Mouse (Mus musculus) cerebellum, postnatal 10 days (tissue): ENCODE results near the gene Sh3glb1.
"Not testable (repeated sequence)": the region's sequence is repeated elsewhere in the genome, so short reads cannot be mapped to it uniquely, and the experiment has no call there.

Experiments used
- DNase-seq, 2 experiments: peaks; one replicate each; pipeline ENCODE4 v3.0.0; 2021; ENCODE audit warnings: mixed read lengths in 2 of 2

The Sh3glb1 gene

GRCm38 (mm10) chr3:144719901-144720747 is at the start of gene Sh3glb1:
TSS of gene Sh3glb1 (minus strand) at chr3:144720335.
- DNase-seq = peak; percentile 99 to 100

DNA sequence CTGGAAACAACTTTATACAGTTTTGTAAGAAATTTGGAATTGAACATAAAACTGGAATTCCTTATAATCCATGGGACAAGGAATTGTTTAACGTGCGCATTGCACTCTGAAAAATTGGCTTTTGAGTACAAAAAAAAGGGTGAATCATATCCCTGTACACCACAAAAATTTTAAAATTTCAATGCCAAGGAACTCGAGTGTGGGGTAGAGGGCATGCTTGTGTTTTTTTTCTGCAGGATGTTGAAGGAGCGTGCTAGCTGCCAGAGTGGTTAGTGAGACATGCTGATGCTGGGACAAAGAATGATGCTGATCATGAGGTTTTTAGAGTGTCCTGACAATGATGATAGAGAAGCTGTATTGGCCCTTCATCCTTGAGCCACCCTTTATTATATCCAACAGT is 45.0 kb upstream of the Sh3glb1 start:
- DNase-seq = no peak

DNA sequence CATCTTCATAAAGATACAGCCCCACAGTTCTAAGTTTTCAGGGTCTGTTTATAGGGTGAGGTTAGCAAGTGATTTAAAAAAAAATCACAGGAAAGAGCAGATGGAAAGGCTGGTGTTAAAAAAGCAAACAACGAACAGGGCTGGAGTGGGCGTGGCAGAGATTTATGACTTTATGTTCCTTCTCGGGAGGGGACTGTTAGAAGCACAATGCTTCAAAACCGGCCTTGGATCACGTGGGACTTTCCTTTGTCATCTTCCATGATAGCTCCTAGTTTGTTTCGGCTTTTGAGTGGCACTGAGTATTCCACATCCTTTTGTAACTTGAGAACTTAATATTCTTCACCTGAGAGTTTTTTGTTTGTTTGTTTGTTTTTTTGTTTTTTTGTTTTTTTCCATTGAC is 41.3 kb upstream of the Sh3glb1 start:
- no peak for DNase-seq

DNA sequence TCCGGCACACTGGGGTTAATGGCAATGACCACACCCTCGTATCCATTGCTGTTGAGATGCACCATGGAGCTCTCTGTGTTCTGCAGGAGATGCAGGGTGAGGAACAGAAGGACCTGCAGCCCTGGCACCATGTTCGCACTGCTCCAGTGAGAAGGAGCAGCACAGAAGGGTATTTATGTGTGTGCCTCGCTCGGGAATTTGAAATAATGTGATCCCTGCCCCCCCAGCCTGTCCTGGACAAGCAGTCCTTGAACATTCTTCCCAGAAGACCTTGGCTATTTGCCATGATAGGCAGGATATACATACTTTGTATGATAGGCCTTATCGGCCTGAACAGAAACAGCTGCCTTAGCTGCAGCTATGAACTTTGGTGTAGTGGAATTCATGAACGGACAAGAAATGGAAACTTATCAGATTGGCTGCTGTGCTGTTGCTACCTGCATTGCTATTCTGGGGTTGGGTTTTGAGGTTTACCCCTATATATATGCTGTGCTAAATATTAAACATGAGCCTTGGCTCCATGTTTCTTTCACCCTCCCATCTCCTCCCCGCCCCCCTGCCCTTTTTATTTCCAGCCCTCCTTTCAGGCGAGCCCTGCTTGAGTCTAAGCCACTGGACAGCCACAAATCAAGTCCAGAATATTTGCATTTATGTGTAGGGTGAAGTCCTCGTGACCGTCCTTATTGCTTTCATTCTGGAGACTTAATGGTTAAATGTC is 40.6 kb upstream of the Sh3glb1 start, which contains the start of gene Clca3a1:
Gene Clca3a1 (minus strand): TSS at position 386 of the 718 bp plus-strand sequence.
- peak in 1 of 2 experiments; percentile 5 for DNase-seq

DNA sequence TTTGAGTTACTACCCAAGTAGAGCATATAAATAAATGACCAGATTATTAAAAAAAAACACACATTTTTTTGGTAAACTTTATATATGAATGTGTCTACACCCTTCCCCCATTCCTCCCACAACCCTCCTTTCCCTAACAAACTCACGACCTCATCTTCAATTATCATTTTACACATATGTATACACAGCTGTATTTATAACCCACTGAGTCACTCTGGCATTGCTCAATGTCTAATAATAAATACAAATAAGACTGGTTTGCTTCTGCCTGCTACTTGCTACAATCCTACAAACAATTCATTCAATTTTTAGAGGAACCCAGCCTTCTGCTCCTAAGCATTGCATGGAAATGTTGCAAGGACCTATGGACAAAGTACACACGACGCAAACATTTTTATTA is 39.6 kb upstream of the Sh3glb1 start:
- no peak for DNase-seq

- peak; percentile 23 to 30 for DNase-seq
These were observed 36.0 kb upstream of the Sh3glb1 start for GRCm38 (mm10) chr3:144756103-144756502.

- DNase-seq = peak; percentile 21 to 30
These were observed 33.0 kb upstream of the Sh3glb1 start for GRCm38 (mm10) chr3:144753120-144753519.

DNA sequence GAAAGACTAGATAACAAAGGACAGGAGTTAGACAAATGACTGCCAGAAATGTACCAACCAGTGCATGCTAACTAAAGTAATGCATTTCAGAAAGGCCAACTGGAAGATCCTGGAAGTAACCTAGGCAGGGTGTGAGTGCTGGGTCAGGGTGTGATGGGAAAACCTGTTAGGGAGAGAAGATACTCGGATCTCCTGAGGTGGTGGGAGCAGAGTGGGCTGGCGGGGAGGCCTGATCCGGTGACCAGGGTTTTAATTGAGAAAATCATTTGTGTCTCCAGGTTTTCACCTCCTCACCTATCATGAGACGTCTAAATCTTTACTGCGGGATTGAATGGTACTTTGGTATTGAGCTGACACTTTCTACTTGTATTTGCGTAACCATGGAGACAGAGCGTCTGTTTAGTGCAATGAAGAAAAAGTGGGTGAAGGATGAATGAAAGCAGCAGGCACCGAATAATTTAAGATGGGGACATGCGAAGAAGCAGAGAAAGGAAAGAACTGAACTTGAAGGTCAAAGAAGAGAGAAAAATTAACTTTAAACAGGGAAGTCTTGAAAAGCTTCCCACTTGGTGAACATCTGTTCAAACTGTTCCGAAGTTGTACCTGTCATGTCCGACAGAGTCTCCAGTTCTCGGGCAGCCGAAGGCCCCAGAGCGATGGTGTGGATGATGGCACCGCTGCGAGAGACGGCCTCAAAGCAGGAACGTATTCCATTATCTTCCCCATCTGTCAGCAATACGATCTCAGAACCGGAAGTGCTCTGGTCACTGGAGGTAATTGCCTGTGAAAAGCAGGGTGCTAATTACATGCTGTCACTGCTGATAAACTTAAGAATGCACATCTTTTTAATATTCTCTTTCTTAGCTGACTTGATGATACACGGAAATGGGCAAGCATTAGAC is 29.2 kb upstream of the Sh3glb1 start:
- not testable (repeated sequence) for DNase-seq

DNA sequence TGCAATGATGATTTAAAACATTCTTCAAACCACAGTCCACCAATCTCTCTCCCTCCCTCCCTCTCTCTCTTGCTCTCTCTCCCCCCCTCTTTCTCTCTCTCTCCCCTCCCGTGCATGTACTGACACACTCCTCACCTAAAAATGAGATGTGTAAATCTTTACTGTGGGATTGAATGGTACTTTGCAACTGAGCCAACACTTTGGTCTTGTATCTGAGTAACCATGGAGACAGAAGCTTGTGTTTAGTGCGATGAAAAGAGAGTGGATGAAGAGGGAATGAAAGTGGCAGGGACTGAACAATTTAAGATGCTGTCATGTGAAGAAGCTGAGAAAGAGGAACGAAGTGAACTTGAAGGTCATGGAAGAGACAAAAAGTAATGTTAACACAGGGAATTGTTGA is 27.6 kb upstream of the Sh3glb1 start:
- not testable (repeated sequence) for DNase-seq

DNA sequence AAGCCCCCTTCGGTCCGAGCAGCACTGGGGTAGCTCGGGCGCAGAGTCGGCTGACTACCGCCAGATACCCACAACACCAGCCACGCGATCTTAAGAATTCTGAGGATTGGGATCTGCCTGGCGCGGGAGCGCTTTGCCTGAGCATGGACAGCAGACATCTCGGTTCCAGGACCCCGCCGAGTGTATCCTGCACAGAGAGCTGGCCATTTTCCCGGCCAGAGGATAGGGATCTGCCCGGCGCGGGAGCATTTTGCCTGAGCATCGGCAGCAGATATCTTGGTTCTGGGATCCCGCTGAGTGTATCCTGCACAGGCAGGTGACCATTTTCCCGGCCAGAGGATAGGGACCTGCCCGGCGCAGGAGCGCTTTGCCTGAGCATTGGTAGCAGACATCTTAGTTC is 18.3 kb upstream of the Sh3glb1 start:
- not testable (repeated sequence) for DNase-seq

GRCm38 (mm10) chr3:144736831-144737230 is 16.7 kb upstream of the Sh3glb1 start:
- peak; percentile 73 to 77 for DNase-seq

DNA sequence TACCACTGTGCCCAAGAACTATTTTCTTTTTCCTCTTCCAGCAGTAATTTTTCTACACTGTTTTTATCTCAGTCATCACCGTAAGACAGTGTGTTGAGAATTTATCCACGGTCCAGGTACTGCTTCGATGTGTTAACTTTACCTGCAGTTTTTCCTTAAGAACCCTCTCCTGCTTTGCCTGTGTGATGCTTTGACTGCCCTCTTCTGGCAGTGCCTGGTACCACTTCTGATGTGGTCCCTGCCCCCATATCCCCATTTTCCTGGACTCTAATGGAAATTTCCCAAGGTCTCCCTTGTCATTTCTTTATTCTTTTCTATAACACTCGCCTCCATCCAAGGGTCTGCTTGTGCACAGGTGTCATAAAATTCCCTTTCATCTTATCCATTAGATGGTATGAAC is 3.3 kb upstream of the Sh3glb1 start:
- DNase-seq = peak; percentile 74 to 76

DNA sequence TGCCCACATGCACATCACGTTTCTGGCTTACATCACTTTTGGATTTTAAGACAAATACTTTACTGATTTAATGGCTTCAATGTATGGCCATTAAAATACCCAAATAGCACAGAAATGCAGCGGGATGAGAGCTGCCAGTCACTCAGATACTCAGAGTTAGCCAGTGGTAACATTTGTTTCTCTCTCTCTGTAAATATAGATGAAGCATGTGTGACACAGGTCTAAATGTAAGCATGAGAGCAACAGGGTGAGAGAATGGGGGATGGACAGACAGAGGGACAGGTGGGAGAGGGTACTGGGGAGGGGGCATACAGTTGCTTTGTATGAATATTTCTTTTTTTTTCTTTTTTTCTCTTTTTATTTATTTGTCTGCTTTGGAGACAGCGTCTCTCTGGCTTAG is 2.4 kb upstream of the Sh3glb1 start:
- not testable (repeated sequence) for DNase-seq

DNA sequence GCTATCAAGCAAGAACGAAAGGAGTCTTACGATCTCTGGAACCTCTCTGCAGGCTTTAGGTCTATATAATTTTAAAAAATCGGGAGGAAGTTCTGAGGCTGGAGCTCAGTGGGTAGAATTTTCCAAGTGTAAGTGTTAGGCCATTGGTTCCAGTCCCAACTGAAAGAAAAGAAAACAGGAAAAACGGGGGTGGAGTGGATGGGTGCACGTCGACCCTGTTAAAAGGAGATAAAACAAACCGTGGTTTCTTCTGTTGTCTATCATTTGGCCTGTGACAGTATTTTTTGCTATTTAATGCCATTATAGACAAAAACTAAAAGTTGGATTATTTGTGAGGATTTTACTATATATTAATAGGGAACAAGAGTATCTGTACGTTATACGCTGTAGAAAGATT is 1.7 kb upstream of the Sh3glb1 start:
- no peak for DNase-seq

- no peak for DNase-seq
These were observed 1.1 kb upstream of the Sh3glb1 start for GRCm38 (mm10) chr3:144721077-144721859.

- DNase-seq = peak; percentile 77
These were observed 841 bp downstream of the Sh3glb1 start for GRCm38 (mm10) chr3:144719088-144719900.

- DNase-seq = peak; percentile 40 to 42
These were observed 1.4 kb downstream of the Sh3glb1 start for GRCm38 (mm10) chr3:144718706-144719087.

- peak; percentile 20 to 28 for DNase-seq
These were observed 2.3 kb downstream of the Sh3glb1 start for GRCm38 (mm10) chr3:144717835-144718234.

- DNase-seq = peak; percentile 23 to 34
These were observed 3.0 kb downstream of the Sh3glb1 start for GRCm38 (mm10) chr3:144717121-144717520.

GRCm38 (mm10) chr3:144715901-144716300 is 4.2 kb downstream of the Sh3glb1 start:
- DNase-seq = no peak

DNA sequence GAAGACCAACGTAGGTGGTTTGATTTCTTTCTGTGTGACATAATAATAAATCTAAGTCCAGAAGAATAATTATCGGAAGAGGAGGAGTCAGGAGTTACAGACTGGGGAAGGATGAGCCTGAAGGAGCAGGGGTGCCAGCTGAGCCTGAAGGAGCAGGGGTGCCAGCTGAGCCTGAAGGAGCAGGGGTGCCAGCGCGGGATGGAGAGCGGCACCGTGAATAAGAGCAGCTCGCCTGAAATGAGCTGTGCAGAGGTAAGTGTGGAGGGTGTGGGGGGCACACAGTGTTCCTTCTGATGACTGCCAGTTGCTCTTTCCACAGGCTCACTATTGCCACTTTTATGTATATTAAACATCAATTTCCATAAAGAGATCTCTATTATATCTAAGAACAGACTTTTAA is 5.1 kb downstream of the Sh3glb1 start:
- peak; percentile 6 to 25 for DNase-seq
